Mouse (Mus musculus) liver, postnatal 0 days (tissue): ENCODE results near the gene Atp9a. TPM values are rescaled to one million over a fixed set of nuclear protein-coding genes. Genes with fewer than 3 reads are reported as not detected.

ENCODE experiments used
- ATAC-seq: fragments of 200-750 bp; cut with Nextera tagmentation; 2 replicates; pipeline ENCODE4 v1.8.0; 2017; ENCODE audit warnings: mild to moderate bottlenecking, moderate library complexity
- DNase-seq: peaks from one replicate; pipeline ENCODE4 v3.0.0-alpha.2; 2016
- H3K27ac ChIP-seq: fragments of 300-500 bp; sonication (generic); 2 replicates; pipeline ENCODE4 v1.5.1; 2014; ENCODE audit warnings: antibody characterized with exemption, moderate library complexity, mild to moderate bottlenecking, low read depth
- H3K27me3 ChIP-seq: fragments of 300-500 bp; sonication (generic); 2 replicates; pipeline ENCODE4 v1.6.1; 2014; ENCODE audit warnings: low read length, control low read depth, mixed read lengths; ENCODE audit not compliant: insufficient read depth
- H3K36me3 ChIP-seq: fragments of 300-500 bp; sonication (generic); replicated peaks from 2 replicates; pipeline ENCODE4 v1.6.1; 2014; ENCODE audit warnings: mild to moderate bottlenecking, control low read depth, low read length, moderate library complexity, mixed read lengths; ENCODE audit not compliant: insufficient read depth
- H3K4me1 ChIP-seq: fragments of 300-500 bp; sonication (generic); 2 replicates; pipeline ENCODE4 v1.6.1; 2014; ENCODE audit warnings: antibody characterized with exemption, mild to moderate bottlenecking, control low read depth; ENCODE audit not compliant: insufficient read depth
- H3K4me2 ChIP-seq: fragments of 300-500 bp; sonication (generic); 2 replicates; pipeline ENCODE4 v1.6.1; 2014; ENCODE audit warnings: low read depth, mild to moderate bottlenecking, low read length, moderate library complexity, mixed read lengths
- H3K4me3 ChIP-seq: fragments of 300-500 bp; sonication (generic); 2 replicates; pipeline ENCODE4 v1.5.1; 2014; ENCODE audit warnings: low read depth, low read length
- H3K9ac ChIP-seq: fragments of 300-500 bp; sonication (generic); replicated peaks from 2 replicates; pipeline ENCODE4 v1.6.1; 2014; ENCODE audit warnings: mild to moderate bottlenecking, moderate library complexity
- H3K9me3 ChIP-seq: fragments of 300-500 bp; sonication (generic); 2 replicates; pipeline ENCODE4 v1.6.1; 2016; ENCODE audit warnings: mild to moderate bottlenecking, control low read depth, low read length, mixed read lengths
- CTCF ChIP-seq: sonication (generic); IDR thresholded peaks from 2 replicates; pipeline ENCODE4 v1.5.1; 2016; ENCODE audit warnings: antibody characterized with exemption, low read depth
- EP300 ChIP-seq: IDR thresholded peaks from 2 replicates; pipeline ENCODE4 v1.6.1; 2016; ENCODE audit warnings: antibody characterized with exemption, low read depth, mild to moderate bottlenecking
- WGBS: fragments of 180-500 bp; shearing (Covaris S2); extraction: QIAGEN DNeasy Blood & Tissue Kit; methylation state at CpG from one replicate; pipeline ENCODE4 v1.1.7; 2014; ENCODE audit not compliant: insufficient replicate concordance; 5-methylcytosine and 5-hydroxymethylcytosine counted together
- polyA plus RNA-seq: library from polyadenylated mRNA; unstranded; fragments of >200 nt; fragmentation: Nextera tagmentation; extraction: Ambion mirVana; gene quantifications from 2 replicates; pipeline ENCODE4 v1.2.1, GENCODE M21; 2015

The Atp9a gene
- polyA plus RNA-seq, 1 experiment from 2014 or later, result 7.3 TPM

DNA sequence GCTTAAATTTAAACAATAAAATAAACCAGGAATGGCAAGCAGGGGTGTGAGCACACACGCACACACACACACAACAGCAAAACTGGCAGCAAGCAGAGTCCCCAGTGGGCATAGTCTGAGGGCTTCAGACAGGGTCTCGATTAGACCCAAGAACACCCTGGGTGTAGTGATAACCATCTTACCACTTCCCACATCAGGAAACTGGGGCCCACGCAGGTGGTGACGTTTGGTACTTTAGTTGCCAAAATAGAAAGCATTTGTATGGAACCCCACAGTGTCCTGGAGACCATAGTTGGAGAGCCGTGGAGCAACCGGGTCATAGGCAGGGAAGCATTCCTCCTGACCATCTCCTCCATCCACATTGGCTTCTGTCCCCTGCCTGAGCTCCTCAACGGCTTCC is 146.5 kb downstream of the Atp9a start:
- Histone ChIP-seq H3K27me3 (peaks cover 21% of the 10 kb centered on the region), H3K4me1 (peaks cover 2% of the 10 kb centered on the region; the same call in 1 of the 2 replicates), H3K9me3 (no peaks in the 10 kb centered on the region), H3K9ac (no peak overlapping the region), H3K27ac (no peak overlapping the region), H3K36me3 (no peaks in the 10 kb centered on the region), H3K4me2 (no peak overlapping the region), H3K4me3 (no peak overlapping the region)
- TF ChIP-seq CTCF, result no peak
- no peak for TF ChIP-seq EP300
- WGBS, result 52% methylated on average over 7 of the region's 7 CpGs
- ATAC-seq (no peak), DNase-seq (no peak)

DNA sequence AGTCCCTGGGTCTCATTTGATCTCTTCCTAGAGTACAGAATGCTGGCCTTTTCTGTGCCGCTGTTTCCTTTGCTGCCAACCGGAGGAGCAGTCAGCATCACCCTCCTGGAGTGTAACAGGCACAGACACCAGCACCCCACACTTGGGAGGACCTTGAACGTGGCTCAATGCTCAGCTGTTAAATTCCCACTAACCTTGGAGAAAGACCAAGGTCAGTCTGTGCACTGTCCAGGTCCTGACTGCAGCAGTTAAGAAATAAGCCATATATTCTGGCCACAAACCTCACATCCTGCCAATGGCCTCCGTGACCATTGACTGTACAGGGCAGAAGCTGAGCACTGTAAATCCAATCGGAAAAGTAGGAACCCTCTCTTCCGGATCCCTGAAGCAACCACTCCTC is 148.5 kb downstream of the Atp9a start:
- Histone ChIP-seq H3K4me3 (no peak overlapping the region), H3K36me3 (no peaks in the 10 kb centered on the region), H3K27me3 (peaks cover 22% of the 10 kb centered on the region), H3K4me2 (no peak overlapping the region), H3K4me1 (peaks cover 7% of the 10 kb centered on the region; the same call in 1 of the 2 replicates), H3K9ac (no peak overlapping the region), H3K27ac (no peak overlapping the region), H3K9me3 (no peaks in the 10 kb centered on the region)
- no peak for DNase-seq
- no peak for ATAC-seq
- WGBS, result 81% methylated on average over 6 of the region's 6 CpGs
- TF ChIP-seq CTCF, result no peak
- TF ChIP-seq EP300, result no peak

DNA sequence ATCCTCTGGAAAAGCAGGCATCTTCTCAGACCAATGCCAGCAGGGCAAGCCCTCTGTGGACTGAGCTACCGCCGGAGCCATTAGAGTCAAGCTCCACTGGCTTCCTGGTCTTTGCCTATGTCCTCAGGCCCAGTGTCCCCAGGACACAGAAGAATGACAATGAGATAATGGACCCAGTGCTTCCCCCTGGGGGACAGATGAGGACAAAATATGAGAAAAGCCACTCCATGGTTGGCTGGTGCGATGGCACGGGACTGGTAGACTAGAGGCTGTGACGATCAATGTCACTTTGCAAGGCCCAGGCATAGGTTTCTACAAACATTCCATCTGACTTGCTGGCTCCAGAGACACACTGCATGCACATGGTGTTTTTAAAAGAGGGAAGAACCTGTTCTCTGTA is 149.2 kb downstream of the Atp9a start:
- Histone ChIP-seq H3K4me2 (no peak overlapping the region), H3K4me3 (no peak overlapping the region), H3K9me3 (no peaks in the 10 kb centered on the region), H3K27me3 (peaks cover 22% of the 10 kb centered on the region), H3K4me1 (peaks cover 7% of the 10 kb centered on the region; the same call in 1 of the 2 replicates), H3K9ac (no peak overlapping the region), H3K27ac (no peak overlapping the region), H3K36me3 (no peaks in the 10 kb centered on the region)
- WGBS, result 68% methylated on average over 5 of the region's 5 CpGs
- ATAC-seq (no peak), DNase-seq (peak; percentile 26)
- TF ChIP-seq EP300, result no peak
- TF ChIP-seq CTCF, result peak; percentile 46

DNA sequence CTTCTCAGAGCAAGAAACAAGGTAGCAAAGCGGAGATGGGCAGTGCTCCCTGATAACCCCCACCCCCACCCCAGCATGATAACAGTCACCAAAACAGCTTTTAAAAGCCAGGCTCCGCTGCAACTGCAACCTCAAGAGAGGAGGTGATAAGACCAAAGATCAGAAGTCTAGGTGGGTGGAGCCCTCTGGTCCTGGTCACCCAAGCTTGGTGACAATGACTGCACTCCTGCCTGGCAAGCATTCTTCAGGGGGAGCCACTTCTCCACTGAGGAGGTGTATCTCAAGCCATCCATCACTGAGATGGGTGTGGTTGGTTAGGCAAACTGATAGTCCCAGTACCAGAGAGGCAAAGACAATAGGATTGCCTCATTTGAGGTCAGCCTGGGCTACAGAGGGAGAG is 151.1 kb downstream of the Atp9a start:
- Histone ChIP-seq H3K9me3 (no peaks in the 10 kb centered on the region), H3K4me2 (no peak overlapping the region), H3K4me3 (no peak overlapping the region), H3K27me3 (peaks cover 25% of the 10 kb centered on the region), H3K9ac (no peak overlapping the region), H3K36me3 (no peaks in the 10 kb centered on the region), H3K4me1 (peaks cover 7% of the 10 kb centered on the region; the same call in 1 of the 2 replicates), H3K27ac (no peak overlapping the region)
- TF ChIP-seq EP300, result no peak
- 34% methylated on average over 2 of the region's 2 CpGs for WGBS
- ATAC-seq (no peak), DNase-seq (no peak)

DNA sequence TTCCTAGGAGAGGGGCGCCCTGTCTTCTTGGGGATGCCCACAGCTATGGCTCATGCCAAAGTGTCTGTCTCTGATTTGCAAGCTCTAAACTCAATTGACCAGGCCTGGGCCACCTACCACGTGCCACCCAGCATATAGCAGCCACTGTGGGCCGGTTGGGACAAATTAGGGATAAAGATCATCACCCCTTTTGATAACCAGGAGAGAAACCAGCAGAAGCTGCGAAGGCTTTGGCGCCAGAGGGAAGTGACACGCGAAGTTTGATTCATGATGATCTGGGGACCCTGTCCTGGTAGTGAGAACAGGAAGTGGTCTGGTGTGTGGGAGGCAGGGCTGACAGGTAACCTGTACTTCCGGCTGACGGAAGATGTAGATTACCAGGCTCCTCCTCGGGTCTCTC is 151.7 kb downstream of the Atp9a start:
- H3K9me3 ChIP-seq, result no peaks in the 10 kb centered on the region
- DNase-seq (no peak), ATAC-seq (no peak; the same call in 1 of the 2 replicates)
- H3K27me3 ChIP-seq, result peaks cover 25% of the 10 kb centered on the region
- TF ChIP-seq EP300 (no peak), CTCF (no peak)
- H3K4me3 ChIP-seq, result peak overlapping the region; percentile 47; the same call in 1 of the 2 replicates
- H3K4me2 ChIP-seq, result peak overlapping the region; percentile 70
- no peak overlapping the region for H3K9ac ChIP-seq
- 14% methylated on average over 10 of the region's 10 CpGs for WGBS
- H3K27ac ChIP-seq, result no peak overlapping the region
- H3K4me1 ChIP-seq, result peaks cover 7% of the 10 kb centered on the region; the same call in 1 of the 2 replicates
- H3K36me3 ChIP-seq, result no peaks in the 10 kb centered on the region

DNA sequence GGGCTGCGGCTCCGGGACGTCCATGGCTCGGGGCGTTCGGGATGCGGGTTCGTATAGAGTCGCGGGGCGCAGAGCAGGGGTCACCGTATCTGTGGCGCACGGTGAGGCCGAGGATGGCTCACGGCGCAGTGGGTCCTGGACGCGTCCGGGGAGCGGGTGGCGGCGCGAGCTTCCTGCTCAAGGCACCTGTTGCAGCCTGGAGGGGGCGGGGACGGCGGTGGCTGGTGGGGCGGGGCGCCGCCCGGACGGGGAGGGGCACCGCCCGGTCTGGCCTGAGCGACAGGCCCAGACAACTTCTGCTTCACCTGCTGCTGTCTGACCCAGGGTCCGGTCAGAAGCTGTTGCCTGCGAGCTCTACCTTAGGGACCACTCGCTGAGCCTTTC is 152.0 kb downstream of the Atp9a start:
- Histone ChIP-seq H3K9ac (peak overlapping the region; percentile 31; the same call in 1 of the 2 replicates), H3K27me3 (peaks cover 25% of the 10 kb centered on the region), H3K4me2 (peak overlapping the region; percentile 70), H3K9me3 (no peaks in the 10 kb centered on the region), H3K36me3 (no peaks in the 10 kb centered on the region), H3K4me3 (peak overlapping the region; percentile 47), H3K27ac (no peak overlapping the region), H3K4me1 (peaks cover 7% of the 10 kb centered on the region; the same call in 1 of the 2 replicates)
- TF ChIP-seq CTCF (no peak), EP300 (no peak)
- DNase-seq (peak; percentile 74), ATAC-seq (peak; percentile 78)
- under 1% methylated on average over 30 of the region's 38 CpGs for WGBS
